Mouse (Mus musculus) spleen, postnatal 14 days (tissue): ENCODE measurements around the gene Ilk.

Experiments used
- DNase-seq, 2 experiments: peaks; one replicate each; pipeline ENCODE4 v3.0.0; 2021 to 2022; ENCODE audit warnings: low spot score in 2 of 2

Ilk gene

DNA sequence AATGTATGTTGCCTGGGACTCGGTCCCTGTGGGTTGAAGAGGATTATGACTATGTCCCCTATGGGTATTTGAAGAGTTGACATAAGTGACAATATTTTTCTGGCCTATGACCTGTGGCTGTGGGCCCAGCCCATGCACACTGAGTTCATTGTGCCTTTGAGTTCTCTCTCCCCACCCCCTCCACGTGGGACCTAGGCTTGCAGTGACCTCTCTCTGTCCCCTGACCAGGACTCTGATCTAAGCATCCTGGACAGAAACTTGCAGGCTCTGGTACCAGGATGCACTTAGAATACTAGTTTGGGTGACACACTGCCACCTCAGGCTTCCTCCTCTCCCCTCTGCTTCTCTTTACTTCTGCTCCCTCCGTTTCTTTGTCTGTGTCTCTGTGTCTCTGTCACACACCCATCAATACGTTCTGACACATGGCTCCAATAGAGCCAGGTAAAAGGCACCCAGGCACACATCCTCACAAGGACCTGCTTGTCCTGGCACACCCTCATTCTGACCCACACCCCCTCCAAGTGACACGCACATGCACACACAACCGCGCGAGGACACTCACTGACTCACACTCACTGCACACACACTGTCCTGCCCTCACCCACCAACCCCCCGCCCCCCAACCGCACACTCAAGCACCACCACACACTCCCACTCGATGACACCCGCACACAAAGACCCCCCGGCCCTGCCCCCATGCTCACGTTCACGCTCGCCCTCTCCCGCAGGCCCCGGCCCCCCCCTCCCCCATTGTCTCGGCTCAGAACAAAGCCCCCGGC is 50.3 kb downstream of the Ilk start:
- no peak for DNase-seq

DNA sequence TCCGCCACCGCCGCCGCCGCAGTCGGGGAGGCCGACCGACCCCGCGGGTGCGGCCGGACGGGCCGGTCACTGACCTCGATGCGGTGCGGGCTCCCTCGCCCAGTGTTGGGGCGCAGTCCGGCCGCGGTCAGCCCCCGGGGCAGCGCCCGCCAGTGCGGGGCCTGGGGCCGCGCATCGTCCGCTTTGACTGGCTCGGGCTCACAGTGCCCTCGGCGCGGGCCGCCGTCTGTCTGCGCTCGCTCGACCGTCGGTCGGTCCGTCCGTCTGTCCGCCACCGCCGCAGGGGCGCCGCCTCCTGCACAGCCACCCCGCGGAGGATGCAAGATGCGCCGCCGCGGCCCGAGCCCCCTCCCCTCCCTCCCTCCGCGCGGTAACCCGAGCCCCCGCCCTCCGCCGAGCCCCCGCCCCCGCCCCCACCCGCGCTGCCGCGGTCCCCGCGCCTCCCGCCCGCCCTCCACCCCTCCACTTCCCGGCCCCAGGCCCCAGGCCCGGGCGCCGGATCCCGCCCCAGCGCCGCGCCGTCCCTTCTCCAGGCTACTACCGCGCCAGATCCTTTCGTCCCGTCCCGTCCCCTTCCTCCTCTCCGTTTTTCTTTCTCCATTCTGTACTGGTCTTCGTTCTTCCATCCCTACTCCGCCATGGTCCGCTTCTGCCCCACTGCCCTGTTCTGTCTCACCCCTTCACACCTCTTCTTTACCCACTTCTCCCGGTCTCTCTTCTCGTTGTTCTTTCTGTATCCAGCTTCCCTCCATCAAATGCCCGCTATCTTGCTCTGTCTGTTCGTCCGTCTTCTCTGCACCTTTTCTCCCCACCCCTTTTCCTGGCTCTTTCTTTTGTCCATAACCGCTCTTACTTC is 51.1 kb downstream of the Ilk start, which contains the start of gene Dchs1:
Gene Dchs1 (minus strand): TSS at position 370 of the 856 bp plus-strand sequence.
- no peak for DNase-seq

DNA sequence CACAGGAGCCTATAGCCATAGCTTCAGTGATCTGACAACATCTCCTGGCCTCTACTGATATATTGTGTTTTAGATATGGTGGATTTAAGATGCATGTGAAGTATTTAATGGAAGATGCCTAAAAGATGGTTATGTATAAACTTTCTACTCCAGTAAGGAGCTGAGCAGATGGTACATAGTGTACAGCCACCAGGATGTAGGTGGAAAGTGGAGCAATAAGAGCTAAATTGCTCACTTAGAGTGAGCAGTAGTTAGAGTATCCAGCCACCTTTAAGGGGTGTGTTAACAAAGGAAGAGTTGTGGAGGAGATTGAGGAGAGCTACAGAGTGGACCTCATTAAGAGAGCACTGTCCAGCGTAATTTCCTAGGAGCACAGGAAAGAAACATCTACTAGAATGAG is 54.8 kb downstream of the Ilk start:
- no peak for DNase-seq
